Mouse (Mus musculus): ENCODE results near the gene Trim27. TPM values are rescaled to one million over a fixed set of nuclear protein-coding genes. Genes with fewer than 3 reads are reported as not detected.
A peak's percentile ranks its signal among the peaks of the same experiment; 100 is the strongest.

Trim27 gene
- total and polyA plus RNA-seq, 2 experiments from 2014 or later, result 65.0 to 74.5 TPM

DNA sequence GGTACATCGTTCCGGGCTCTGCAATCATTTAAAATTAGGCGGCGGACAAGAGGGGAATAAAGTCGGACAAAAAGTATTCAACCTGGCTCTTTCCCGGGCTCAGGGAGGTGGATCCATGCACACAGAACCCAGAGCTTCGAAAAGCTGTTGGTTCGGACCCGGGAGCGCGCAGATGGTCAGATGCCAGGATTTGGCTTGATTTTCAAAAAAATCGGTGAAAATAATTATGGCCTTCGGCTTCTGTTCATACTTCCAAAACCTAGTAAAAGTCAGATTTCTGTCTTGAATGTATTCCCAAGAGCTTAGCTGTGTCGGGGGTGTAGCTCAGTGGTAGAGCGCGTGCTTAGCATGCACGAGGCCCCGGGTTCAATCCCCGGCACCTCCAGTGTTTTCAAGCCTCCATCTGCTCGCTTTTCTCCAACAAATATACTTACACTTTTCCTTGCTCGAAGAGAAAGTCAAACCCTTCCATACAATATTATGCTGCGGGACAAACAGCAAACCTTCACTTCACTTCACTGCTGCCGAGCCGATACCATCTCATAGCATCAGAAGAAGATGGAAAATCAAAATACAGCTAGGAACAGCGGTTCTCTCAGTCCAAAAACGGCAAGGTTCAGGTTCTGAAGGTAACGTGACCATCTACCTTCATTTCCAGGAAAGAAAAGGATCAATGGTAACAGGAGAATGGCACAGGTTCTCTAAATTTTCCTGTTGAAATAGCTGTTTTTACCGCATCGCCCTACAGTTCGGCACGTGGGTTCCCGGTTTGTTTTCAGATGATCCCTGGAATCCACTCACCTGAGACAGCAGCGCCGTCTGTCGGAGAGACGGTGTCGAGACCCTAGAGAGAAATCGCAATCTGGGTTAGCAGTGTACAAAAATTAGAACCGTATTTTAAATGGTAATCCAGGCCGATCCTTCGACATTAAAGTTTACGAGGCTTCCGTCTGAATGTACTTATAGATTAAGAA, 54.8 kb downstream of the Trim27 start:
- Histone ChIP-seq H3K27ac (ENCODE audit: low read depth, low read length) (peak overlapping the region; percentile 52; the same call in 1 of the 2 replicates), H3K9me3 (ENCODE audit: low read length) (no peaks in the 10 kb centered on the region), H3K9ac (replicated peaks; ENCODE audit: low read length, poor library complexity, severe bottlenecking) (peak overlapping the region; percentile 45), H3K4me1 (ENCODE audit: insufficient read depth, low read length) (no peaks in the 10 kb centered on the region), H3K27me3 (ENCODE audit: insufficient read depth, low read length) (no peaks in the 10 kb centered on the region), H3K36me3 (ENCODE audit: insufficient read depth, low read length) (no peaks in the 10 kb centered on the region), H3K4me3 (ENCODE audit: low read depth, low read length) (peak overlapping the region; percentile 57), H3K4me2 (ENCODE audit: low read depth, low read length, poor library complexity, severe bottlenecking) (peak overlapping the region; percentile 45)
- TF ChIP-seq CTCF (IDR thresholded peaks at IDR 0.05), result peak; percentile 88
- peak; percentile 87 for DNase-seq (ENCODE audit: low spot score)
- peak; percentile 94 for ATAC-seq (ENCODE audit: low FRiP score)
- WGBS, result under 1% methylated on average over 43 of the region's 43 CpGs

DNA sequence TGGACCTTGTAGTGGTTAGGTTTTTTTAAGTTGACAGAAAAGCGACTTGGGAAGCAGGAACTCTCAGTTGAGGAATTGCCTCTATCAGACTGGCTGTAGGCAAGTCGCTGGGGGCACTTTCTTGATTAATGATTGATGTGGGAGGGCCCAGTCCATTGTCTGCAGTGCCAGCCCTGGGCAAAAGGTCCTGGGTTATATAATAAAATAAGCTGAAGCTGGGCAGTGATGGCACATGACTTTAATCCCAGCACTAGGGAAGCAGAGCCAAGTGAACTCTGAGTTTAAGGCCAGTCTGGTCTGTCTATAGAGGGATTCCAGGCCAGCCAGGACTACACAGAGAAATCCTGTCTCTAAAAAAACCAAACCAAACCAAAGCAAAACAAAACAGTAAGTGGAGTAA, 57.5 kb downstream of the Trim27 start:
- no peak for DNase-seq (ENCODE audit: low spot score)
- no peaks in the 10 kb centered on the region for H3K9me3 ChIP-seq (ENCODE audit: low read length)
- no peak overlapping the region for H3K4me3 ChIP-seq (ENCODE audit: low read depth, low read length)
- 86% methylated on average over 2 of the region's 2 CpGs for WGBS
- H3K4me1 ChIP-seq (ENCODE audit: insufficient read depth, low read length), result no peaks in the 10 kb centered on the region
- no peak overlapping the region for H3K27ac ChIP-seq (ENCODE audit: low read depth, low read length)
- no peak overlapping the region for H3K4me2 ChIP-seq (ENCODE audit: low read depth, low read length, poor library complexity, severe bottlenecking)
- no peak for ATAC-seq (ENCODE audit: low FRiP score)
- H3K9ac ChIP-seq (replicated peaks; ENCODE audit: low read length, poor library complexity, severe bottlenecking), result no peak overlapping the region
- H3K36me3 ChIP-seq (ENCODE audit: insufficient read depth, low read length), result no peaks in the 10 kb centered on the region
- no peaks in the 10 kb centered on the region for H3K27me3 ChIP-seq (ENCODE audit: insufficient read depth, low read length)
- no peak for TF ChIP-seq CTCF (IDR thresholded peaks at IDR 0.05)

DNA sequence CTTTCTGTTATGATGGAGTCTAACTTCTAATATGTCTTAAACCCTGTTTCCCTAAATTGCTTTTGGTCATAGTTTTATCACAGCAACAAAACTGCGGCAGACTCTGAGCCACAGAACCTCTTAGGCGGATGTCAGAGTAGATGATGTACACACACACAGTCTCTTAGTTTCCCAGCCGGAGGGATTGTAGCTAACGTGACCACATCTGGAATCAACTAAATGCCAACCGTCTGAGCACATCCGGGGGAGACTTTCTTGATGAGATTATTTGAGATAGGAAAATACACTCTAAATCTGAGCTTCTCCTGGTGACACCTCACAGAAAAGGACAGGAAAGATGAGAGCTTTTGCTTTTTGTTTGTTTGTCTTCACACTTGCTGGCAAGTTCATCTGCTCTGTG, 57.9 kb downstream of the Trim27 start:
- Histone ChIP-seq H3K4me1 (ENCODE audit: insufficient read depth, low read length) (no peaks in the 10 kb centered on the region), H3K27me3 (ENCODE audit: insufficient read depth, low read length) (0 out of 2 replicates have a peak, but pooled peaks cover 1% of the 10 kb centered on the region), H3K9ac (replicated peaks; ENCODE audit: low read length, poor library complexity, severe bottlenecking) (no peak overlapping the region), H3K27ac (ENCODE audit: low read depth, low read length) (no peak overlapping the region), H3K4me2 (ENCODE audit: low read depth, low read length, poor library complexity, severe bottlenecking) (no peak overlapping the region), H3K9me3 (ENCODE audit: low read length) (no peaks in the 10 kb centered on the region), H3K36me3 (ENCODE audit: insufficient read depth, low read length) (no peaks in the 10 kb centered on the region), H3K4me3 (ENCODE audit: low read depth, low read length) (no peak overlapping the region)
- WGBS, result 85% methylated on average over 6 of the region's 6 CpGs
- no peak for TF ChIP-seq CTCF (IDR thresholded peaks at IDR 0.05)
- DNase-seq (ENCODE audit: low spot score) (no peak), ATAC-seq (ENCODE audit: low FRiP score) (no peak)

DNA sequence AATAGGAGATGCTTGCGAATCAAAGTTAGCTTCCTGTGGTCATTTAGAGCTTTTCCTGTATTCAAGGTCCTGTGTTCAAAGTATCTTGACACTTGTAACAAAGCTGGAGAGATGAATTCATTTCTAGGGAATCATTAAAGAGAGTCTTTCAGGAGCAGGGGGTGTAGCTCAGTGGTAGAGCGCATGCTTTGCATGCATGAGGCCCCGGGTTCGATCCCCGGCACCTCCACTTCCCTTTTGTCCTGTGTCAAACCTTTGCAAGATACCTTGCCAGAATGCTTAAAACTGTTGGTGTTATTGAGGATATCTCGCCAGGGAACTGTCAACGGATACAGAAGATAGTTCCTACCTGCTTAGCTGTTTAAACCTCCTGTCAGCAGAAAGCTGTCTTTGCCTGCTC, 61.5 kb downstream of the Trim27 start:
- WGBS, result 14% methylated on average over 7 of the region's 7 CpGs
- no peaks in the 10 kb centered on the region for H3K36me3 ChIP-seq (ENCODE audit: insufficient read depth, low read length)
- ATAC-seq (ENCODE audit: low FRiP score) (no peak), DNase-seq (ENCODE audit: low spot score) (no peak)
- H3K4me2 ChIP-seq (ENCODE audit: low read depth, low read length, poor library complexity, severe bottlenecking), result no peak overlapping the region
- no peak for TF ChIP-seq CTCF (IDR thresholded peaks at IDR 0.05)
- no peak overlapping the region for H3K9ac ChIP-seq (replicated peaks; ENCODE audit: low read length, poor library complexity, severe bottlenecking)
- H3K9me3 ChIP-seq (ENCODE audit: low read length), result no peaks in the 10 kb centered on the region
- no peaks in the 10 kb centered on the region for H3K4me1 ChIP-seq (ENCODE audit: insufficient read depth, low read length)
- H3K27me3 ChIP-seq (ENCODE audit: insufficient read depth, low read length), result peaks cover 17% of the 10 kb centered on the region
- no peak overlapping the region for H3K4me3 ChIP-seq (ENCODE audit: low read depth, low read length)
- no peak overlapping the region for H3K27ac ChIP-seq (ENCODE audit: low read depth, low read length)

DNA sequence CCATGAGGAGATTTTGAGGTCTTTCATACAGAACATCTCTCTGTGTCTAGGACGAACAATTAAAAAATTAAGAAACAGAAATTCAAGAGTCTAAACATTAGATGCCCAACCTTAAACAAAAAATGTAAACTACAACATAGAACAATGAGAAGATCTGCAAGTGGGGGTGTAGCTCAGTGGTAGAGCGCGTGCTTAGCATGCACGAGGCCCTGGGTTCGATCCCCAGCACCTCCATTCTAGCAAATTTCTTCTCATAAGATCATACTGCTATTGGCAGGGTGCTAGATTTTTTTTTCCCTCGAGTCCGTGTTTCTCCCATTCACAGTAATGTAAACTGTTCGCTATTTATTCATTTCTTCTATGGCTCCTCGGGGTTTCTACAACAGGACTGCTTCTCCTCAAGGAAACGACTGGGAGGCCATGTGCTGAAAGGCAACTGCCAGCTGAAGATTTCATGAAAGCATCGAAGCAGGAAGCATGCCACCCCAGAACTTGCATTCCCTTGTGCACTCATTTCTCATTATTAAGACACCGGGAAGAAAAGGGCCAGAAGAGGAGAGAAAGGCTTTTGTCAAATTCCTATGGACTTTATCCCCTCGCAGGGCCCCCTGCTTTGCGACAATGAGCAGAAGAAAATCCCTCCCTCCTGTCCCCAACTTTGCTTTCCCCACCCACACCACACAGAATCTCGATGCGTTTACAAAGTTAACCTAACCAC, 63.3 kb downstream of the Trim27 start:
- H3K4me1 ChIP-seq (ENCODE audit: insufficient read depth, low read length), result no peaks in the 10 kb centered on the region
- no peaks in the 10 kb centered on the region for H3K9me3 ChIP-seq (ENCODE audit: low read length)
- no peak overlapping the region for H3K27ac ChIP-seq (ENCODE audit: low read depth, low read length)
- no peak for TF ChIP-seq CTCF (IDR thresholded peaks at IDR 0.05)
- no peak overlapping the region for H3K9ac ChIP-seq (replicated peaks; ENCODE audit: low read length, poor library complexity, severe bottlenecking)
- no peak for ATAC-seq (ENCODE audit: low FRiP score)
- peak overlapping the region; percentile 33 for H3K4me2 ChIP-seq (ENCODE audit: low read depth, low read length, poor library complexity, severe bottlenecking)
- no peaks in the 10 kb centered on the region for H3K36me3 ChIP-seq (ENCODE audit: insufficient read depth, low read length)
- H3K4me3 ChIP-seq (ENCODE audit: low read depth, low read length), result peak overlapping the region; percentile 11; the same call in 1 of the 2 replicates
- peaks cover 17% of the 10 kb centered on the region for H3K27me3 ChIP-seq (ENCODE audit: insufficient read depth, low read length)
- DNase-seq (ENCODE audit: low spot score), result no peak
- WGBS, result 10% methylated on average over 16 of the region's 16 CpGs
